Mouse (Mus musculus): ENCODE data around the gene Mab21l3. TPM values are rescaled to one million over a fixed set of nuclear protein-coding genes. Genes with fewer than 3 reads are reported as not detected.

Mab21l3 gene
- polyA plus RNA-seq, 1 experiment, result 1.4 TPM

DNA sequence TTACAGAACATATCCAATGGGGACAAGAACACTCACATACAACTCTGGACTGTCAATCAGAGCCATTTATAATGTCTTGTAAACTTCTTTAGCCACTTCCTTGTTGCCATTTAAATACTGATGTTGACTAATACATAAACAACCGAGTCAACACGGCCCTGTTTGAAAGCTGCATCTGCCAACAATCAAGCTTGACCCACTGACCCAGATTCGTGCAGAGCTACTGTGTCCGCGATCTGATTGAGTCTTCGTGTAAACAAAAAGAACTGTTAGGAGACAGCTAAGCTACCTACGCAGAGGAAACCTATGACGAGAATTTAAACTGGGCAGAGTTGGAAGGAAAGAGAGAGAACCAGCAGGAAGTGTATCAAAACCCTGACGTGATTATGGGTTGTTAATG is 33.0 kb upstream of the Mab21l3 start:
- Histone ChIP-seq H3K4me1 (ENCODE audit: control insufficient read depth, insufficient read depth, insufficient read length) (no peaks in the 10 kb centered on the region), H3K4me3 (ENCODE audit: extremely low read depth, insufficient read depth, insufficient read length) (no peak overlapping the region), H3K27ac (ENCODE audit: insufficient read depth, low read length) (no peak overlapping the region), H3K27me3 (ENCODE audit: control insufficient read depth, insufficient read depth, low read length) (no peaks in the 10 kb centered on the region), H3K36me3 (ENCODE audit: control insufficient read depth, insufficient read depth, low read length) (no peaks in the 10 kb centered on the region)
- DNase-seq (ENCODE audit: low read depth in 1 of 2, low spot score in 2 of 2), result no peak
- no peak for TF ChIP-seq CTCF (IDR thresholded peaks at IDR 0.05; ENCODE audit: extremely low read depth, insufficient read depth, insufficient read length, insufficient replicate concordance)
- TF ChIP-seq POLR2A (IDR thresholded peaks at IDR 0.05; ENCODE audit: low read depth, low read length), result no peak
- 81% methylated on average over 9 of the region's 9 CpGs for WGBS

DNA sequence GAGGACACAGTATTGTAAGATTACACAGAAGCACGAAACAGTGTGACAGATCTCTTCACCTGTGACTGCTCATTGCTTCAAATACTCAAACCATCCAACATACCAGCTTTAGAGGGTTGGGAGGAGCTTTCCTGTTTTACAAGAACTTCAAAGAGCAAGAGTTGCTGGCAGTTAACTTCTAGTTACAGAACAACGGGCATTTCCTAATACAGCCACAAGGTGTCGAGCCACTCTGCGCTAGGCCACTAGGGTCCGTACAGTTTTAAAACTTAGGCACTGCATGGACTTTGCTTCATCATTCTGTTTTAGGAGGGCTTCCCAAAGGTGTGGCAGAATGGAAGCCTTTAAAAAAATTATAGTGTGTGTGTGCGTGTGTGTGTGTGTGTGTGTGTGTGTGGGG is 32.1 kb upstream of the Mab21l3 start:
- Histone ChIP-seq H3K27me3 (ENCODE audit: control insufficient read depth, insufficient read depth, low read length) (no peaks in the 10 kb centered on the region), H3K4me1 (ENCODE audit: control insufficient read depth, insufficient read depth, insufficient read length) (no peaks in the 10 kb centered on the region), H3K27ac (ENCODE audit: insufficient read depth, low read length) (no peak overlapping the region), H3K36me3 (ENCODE audit: control insufficient read depth, insufficient read depth, low read length) (no peaks in the 10 kb centered on the region), H3K4me3 (ENCODE audit: extremely low read depth, insufficient read depth, insufficient read length) (no peak overlapping the region)
- DNase-seq (ENCODE audit: low read depth in 1 of 2, low spot score in 2 of 2), result no peak
- WGBS, result 83% methylated on average over 6 of the region's 6 CpGs
- TF ChIP-seq POLR2A (IDR thresholded peaks at IDR 0.05; ENCODE audit: low read depth, low read length), result no peak
- TF ChIP-seq CTCF (IDR thresholded peaks at IDR 0.05; ENCODE audit: extremely low read depth, insufficient read depth, insufficient read length, insufficient replicate concordance), result no peak

DNA sequence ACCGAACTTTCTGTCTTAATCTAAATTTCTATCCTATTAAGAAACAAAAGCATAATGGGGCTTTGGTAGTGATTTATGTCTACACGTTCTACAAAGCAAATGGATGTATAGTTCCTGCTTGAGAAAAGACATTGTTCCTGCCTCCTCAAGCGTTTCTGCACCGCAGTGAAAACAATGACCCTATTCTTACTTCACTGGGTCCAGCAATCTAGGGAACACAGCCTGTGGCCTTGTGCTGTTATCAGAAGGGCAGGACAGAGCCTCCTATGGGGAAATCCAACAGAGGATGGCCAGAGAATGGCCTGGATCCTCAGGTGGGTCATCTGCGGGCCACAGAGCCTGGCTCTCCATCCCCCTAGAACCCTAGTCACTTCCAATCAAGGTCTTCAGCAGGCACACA is 29.4 kb upstream of the Mab21l3 start:
- Histone ChIP-seq H3K27ac (ENCODE audit: insufficient read depth, low read length) (no peak overlapping the region), H3K27me3 (ENCODE audit: control insufficient read depth, insufficient read depth, low read length) (no peaks in the 10 kb centered on the region), H3K4me3 (ENCODE audit: extremely low read depth, insufficient read depth, insufficient read length) (no peak overlapping the region), H3K4me1 (ENCODE audit: control insufficient read depth, insufficient read depth, insufficient read length) (no peaks in the 10 kb centered on the region), H3K36me3 (ENCODE audit: control insufficient read depth, insufficient read depth, low read length) (no peaks in the 10 kb centered on the region)
- no peak for DNase-seq (ENCODE audit: low read depth in 1 of 2, low spot score in 2 of 2)
- 89% methylated on average over 5 of the region's 5 CpGs for WGBS
- TF ChIP-seq CTCF (IDR thresholded peaks at IDR 0.05; ENCODE audit: extremely low read depth, insufficient read depth, insufficient read length, insufficient replicate concordance) (no peak), POLR2A (IDR thresholded peaks at IDR 0.05; ENCODE audit: low read depth, low read length) (no peak)

DNA sequence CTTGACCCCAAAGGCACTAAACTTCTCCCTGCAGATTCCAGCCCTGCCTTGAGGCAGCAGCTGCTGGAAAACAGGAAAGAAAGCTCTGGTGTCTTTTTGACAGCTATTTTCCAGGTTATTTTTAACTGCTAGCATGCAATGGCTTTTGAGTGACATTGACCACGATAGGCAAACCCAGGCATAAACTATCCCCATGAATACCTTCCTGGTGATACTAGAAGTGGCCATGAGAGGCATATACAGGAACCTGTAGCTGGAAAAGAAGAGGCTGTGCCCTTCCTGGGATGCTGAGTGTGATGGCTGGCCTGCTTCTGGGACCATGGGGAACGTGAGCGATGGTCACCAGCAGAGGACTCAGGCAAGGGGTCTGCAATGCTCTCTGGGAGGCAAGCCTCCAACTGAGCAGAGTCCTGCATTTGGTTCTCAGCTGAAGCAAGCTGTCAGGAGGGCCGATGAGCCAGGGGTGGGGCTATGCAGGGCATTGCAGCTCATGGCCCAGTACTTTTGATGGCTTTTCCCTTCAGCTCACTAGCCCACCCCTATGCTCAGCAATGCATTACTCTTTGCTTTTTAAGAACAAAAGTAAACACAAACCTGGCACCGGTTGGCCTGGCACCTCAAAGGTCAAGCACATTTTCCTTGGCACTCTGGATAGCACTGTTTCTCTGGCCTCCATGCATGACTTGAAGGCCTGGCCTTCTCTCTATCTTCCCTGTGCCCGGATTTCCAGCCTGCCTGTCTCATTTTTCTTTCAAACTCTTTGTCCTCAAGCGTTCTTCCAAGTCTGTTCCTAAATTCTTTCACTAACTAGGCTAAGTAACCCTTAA is 27.9 kb upstream of the Mab21l3 start:
- Histone ChIP-seq H3K27me3 (ENCODE audit: control insufficient read depth, insufficient read depth, low read length) (no peaks in the 10 kb centered on the region), H3K4me1 (ENCODE audit: control insufficient read depth, insufficient read depth, insufficient read length) (no peaks in the 10 kb centered on the region), H3K36me3 (ENCODE audit: control insufficient read depth, insufficient read depth, low read length) (no peaks in the 10 kb centered on the region), H3K4me3 (ENCODE audit: extremely low read depth, insufficient read depth, insufficient read length) (no peak overlapping the region), H3K27ac (ENCODE audit: insufficient read depth, low read length) (no peak overlapping the region)
- TF ChIP-seq POLR2A (IDR thresholded peaks at IDR 0.05; ENCODE audit: low read depth, low read length) (no peak), CTCF (IDR thresholded peaks at IDR 0.05; ENCODE audit: extremely low read depth, insufficient read depth, insufficient read length, insufficient replicate concordance) (no peak)
- no peak for DNase-seq (ENCODE audit: low read depth in 1 of 2, low spot score in 2 of 2)
- WGBS, result 91% methylated on average over 7 of the region's 7 CpGs

DNA sequence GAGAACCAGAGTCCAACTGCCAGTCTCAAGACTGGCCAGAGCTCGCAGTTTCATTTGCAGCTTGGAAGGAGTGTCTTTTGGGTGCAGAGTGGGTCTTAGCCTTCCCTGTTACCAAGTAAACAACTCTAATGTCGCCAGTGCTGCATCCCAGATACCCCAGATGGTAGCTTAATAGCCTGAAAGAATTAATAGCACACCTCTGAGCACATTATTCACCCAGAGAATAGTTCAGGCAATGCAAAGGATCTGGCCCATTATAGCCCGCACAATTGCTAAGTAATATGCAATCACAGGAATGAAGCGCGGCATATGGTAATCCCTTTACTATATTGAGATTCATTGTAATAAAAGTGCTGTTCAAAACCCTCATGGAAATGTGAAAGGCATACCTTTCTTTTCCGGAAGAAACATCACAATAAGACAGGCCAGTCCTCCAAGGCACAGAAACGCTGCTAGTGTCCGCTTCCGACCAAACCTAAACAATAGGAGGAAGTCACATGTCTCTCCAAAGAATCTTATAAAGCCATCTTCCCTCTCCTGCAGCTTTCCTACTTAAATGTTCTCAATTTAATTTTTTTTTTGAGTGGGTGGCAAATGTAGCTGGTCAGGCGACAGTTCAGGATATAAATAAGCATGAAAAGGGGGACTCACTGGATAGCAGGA is 26.6 kb upstream of the Mab21l3 start:
- H3K27ac ChIP-seq (ENCODE audit: insufficient read depth, low read length), result no peak overlapping the region
- WGBS, result 91% methylated on average over 10 of the region's 10 CpGs
- H3K4me1 ChIP-seq (ENCODE audit: control insufficient read depth, insufficient read depth, insufficient read length), result no peaks in the 10 kb centered on the region
- H3K36me3 ChIP-seq (ENCODE audit: control insufficient read depth, insufficient read depth, low read length), result no peaks in the 10 kb centered on the region
- no peaks in the 10 kb centered on the region for H3K27me3 ChIP-seq (ENCODE audit: control insufficient read depth, insufficient read depth, low read length)
- no peak overlapping the region for H3K4me3 ChIP-seq (ENCODE audit: extremely low read depth, insufficient read depth, insufficient read length)
- no peak for DNase-seq (ENCODE audit: low read depth in 1 of 2, low spot score in 2 of 2)
- no peak for TF ChIP-seq CTCF (IDR thresholded peaks at IDR 0.05; ENCODE audit: extremely low read depth, insufficient read depth, insufficient read length, insufficient replicate concordance)
- no peak for TF ChIP-seq POLR2A (IDR thresholded peaks at IDR 0.05; ENCODE audit: low read depth, low read length)

DNA sequence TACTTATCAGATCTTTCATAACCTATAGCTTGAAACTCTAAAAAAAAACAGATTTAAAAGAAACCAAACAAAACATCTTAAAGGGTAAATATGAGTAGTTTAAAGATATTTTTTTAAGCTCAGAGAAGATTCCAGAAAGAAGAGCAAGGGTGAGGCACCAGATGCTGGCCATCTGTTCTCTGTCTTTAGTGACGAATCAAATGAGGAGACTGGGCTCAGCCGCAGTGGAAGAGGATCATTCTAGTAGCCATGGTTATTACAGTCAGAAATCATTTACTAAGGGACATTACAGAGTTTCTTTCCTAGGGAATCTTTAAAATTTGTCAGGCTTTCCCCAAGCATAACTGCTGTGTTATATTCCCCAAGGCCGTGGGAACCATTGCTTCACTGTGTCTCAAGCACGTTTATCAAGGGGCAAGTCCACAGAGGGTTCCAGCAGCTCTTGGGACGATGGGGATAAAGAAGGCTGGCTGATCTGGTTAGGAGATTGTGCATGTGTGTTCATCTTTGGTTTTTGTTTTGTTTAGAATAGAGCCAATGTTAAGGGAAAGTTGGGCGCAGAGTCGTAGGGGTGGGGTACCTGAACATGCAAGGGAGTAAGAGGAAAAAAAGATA is 24.4 kb upstream of the Mab21l3 start:
- Histone ChIP-seq H3K36me3 (ENCODE audit: control insufficient read depth, insufficient read depth, low read length) (no peaks in the 10 kb centered on the region), H3K27ac (ENCODE audit: insufficient read depth, low read length) (no peak overlapping the region), H3K4me3 (ENCODE audit: extremely low read depth, insufficient read depth, insufficient read length) (no peak overlapping the region), H3K27me3 (ENCODE audit: control insufficient read depth, insufficient read depth, low read length) (no peaks in the 10 kb centered on the region), H3K4me1 (ENCODE audit: control insufficient read depth, insufficient read depth, insufficient read length) (no peaks in the 10 kb centered on the region)
- TF ChIP-seq CTCF (IDR thresholded peaks at IDR 0.05; ENCODE audit: extremely low read depth, insufficient read depth, insufficient read length, insufficient replicate concordance), result no peak
- TF ChIP-seq POLR2A (IDR thresholded peaks at IDR 0.05; ENCODE audit: low read depth, low read length), result no peak
- 88% methylated on average over 7 of the region's 7 CpGs for WGBS
- no peak for DNase-seq (ENCODE audit: low read depth in 1 of 2, low spot score in 2 of 2)
